Mouse (Mus musculus): Measurements from ENCODE around the gene Vmn1r197. TPM values are rescaled to one million over a fixed set of nuclear protein-coding genes. Genes with fewer than 3 reads are reported as not detected.
"Not testable (repeated sequence)": the region's sequence is repeated elsewhere in the genome, so short reads cannot be mapped to it uniquely, and the experiment has no call there.

The Vmn1r197 gene
- polyA plus RNA-seq (2016; fragmentation: Nextera tagmentation; extraction: Ambion mirVana), result not detected in 2 replicates

DNA sequence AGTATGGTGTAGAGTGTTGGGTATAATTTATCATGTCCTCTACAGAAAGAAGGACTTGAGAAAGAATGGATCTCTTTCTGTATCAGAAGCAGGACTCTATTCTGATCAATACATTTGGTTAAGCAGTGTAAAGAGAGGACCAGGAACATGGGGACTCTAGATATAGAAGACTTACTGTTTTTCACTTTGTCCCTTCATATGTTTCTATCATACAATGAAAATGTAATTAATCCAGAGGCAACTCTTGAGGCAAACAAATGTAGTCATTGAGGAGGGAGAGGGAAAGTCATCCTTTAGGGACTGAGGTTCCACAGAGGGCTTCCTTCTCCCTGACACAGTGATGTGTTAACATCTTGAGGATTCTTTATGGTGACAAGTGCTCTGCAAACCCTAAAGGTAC lies at the start of gene Vmn1r197:
Gene Vmn1r197, plus strand, starts transcription at position 301 of the 400 bp plus-strand sequence.
- no peak for DNase-seq (ENCODE audit: extremely low spot score, low spot score)
- no peaks in the 10 kb centered on the region for H3K4me1 ChIP-seq
- H3K4me3 ChIP-seq, result no peak within 1 kb of the TSS
- no peak within 1 kb of the TSS for H3K27ac ChIP-seq
- H3K9me3 ChIP-seq, result no peaks in the 10 kb centered on the region
- H3K36me3 ChIP-seq (replicated peaks), result no peaks in the 10 kb centered on the region
- no peaks in the 10 kb centered on the region for H3K27me3 ChIP-seq (ENCODE audit: poor library complexity, severe bottlenecking)

DNA sequence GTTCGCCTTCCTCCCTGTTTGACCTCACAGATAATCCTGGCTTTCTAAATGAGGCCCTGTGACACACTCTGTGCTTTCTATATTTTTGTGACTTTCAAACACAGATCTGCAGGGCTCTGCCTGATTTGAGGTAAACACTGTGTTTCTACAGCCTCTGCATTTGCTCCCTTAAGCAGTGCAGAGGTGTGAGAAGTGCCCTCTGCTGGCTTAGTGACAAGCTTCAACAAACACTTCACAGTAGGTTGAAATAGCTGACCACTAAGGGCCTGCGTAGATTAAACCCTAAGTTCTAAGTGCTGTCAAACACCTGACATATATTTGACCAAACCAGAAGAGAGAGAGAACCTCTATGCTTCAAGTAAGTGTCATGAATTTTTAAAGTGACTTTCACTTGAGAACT lies 39.8 kb upstream of the Vmn1r197 start:
- H3K4me3 ChIP-seq, result no peak overlapping the region
- no peaks in the 10 kb centered on the region for H3K36me3 ChIP-seq (replicated peaks)
- no peaks in the 10 kb centered on the region for H3K27me3 ChIP-seq (ENCODE audit: poor library complexity, severe bottlenecking)
- 73% methylated on average over 2 of the region's 2 CpGs for WGBS
- H3K27ac ChIP-seq, result no peak overlapping the region
- H3K4me1 ChIP-seq, result no peaks in the 10 kb centered on the region
- no peaks in the 10 kb centered on the region for H3K9me3 ChIP-seq
- DNase-seq (ENCODE audit: extremely low spot score, low spot score), result no peak

GRCm38 (mm10) chr13:22289620-22290019 lies 34.8 kb upstream of the Vmn1r197 start, which contains the start of gene Vmn1r196:
TSS of gene Vmn1r196 (plus strand) at chr13:22289920.
- Histone ChIP-seq H3K4me3 (no peak within 1 kb of the TSS), H3K9me3 (no peaks in the 10 kb centered on the region), H3K36me3 (replicated peaks) (no peaks in the 10 kb centered on the region), H3K4me1 (no peaks in the 10 kb centered on the region), H3K27me3 (ENCODE audit: poor library complexity, severe bottlenecking) (no peaks in the 10 kb centered on the region), H3K27ac (no peak within 1 kb of the TSS)
- no peak for DNase-seq (ENCODE audit: extremely low spot score, low spot score)
- WGBS, result 79% methylated on average over 2 of the region's 2 CpGs

- H3K27ac ChIP-seq; H3K27me3 ChIP-seq (ENCODE audit: poor library complexity, severe bottlenecking); H3K4me3 ChIP-seq; H3K36me3 ChIP-seq (replicated peaks); DNase-seq (ENCODE audit: extremely low spot score, low spot score); H3K4me1 ChIP-seq; H3K9me3 ChIP-seq: not testable (repeated sequence)
- 92% methylated on average over 5 of the region's 5 CpGs for WGBS
These were observed 16.3 kb upstream of the Vmn1r197 start for GRCm38 (mm10) chr13:22308075-22308474.

DNA sequence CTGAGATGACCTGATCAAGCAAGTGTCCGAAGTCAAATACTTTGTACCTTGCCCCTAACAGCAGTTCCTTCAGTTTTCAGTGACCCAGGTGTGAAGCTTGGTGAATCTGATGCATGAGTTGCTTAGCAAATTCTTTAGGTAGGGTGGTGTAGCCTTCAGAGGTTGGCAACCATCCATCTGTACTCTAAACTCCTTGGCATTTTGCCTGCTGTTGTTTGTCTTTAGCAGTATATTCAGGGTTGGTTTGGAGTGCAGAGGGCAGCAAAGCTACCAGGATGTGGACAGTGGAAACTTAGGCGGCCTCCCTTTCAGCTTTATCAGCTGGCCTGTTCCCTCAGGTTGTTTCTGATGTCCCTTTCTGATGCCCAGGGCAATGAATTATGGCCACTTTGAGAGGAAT lies 9.0 kb upstream of the Vmn1r197 start:
- H3K4me3 ChIP-seq, result no peak overlapping the region
- no peaks in the 10 kb centered on the region; the same call in 1 of the 2 replicates for H3K9me3 ChIP-seq
- no peaks in the 10 kb centered on the region for H3K27me3 ChIP-seq (ENCODE audit: poor library complexity, severe bottlenecking)
- DNase-seq (ENCODE audit: extremely low spot score, low spot score), result no peak
- no peaks in the 10 kb centered on the region for H3K4me1 ChIP-seq
- WGBS, result 87% methylated on average over 2 of the region's 2 CpGs
- no peak overlapping the region for H3K27ac ChIP-seq
- H3K36me3 ChIP-seq (replicated peaks), result no peaks in the 10 kb centered on the region

- no peak overlapping the region for H3K4me3 ChIP-seq
- 88% methylated on average over 2 of the region's 2 CpGs for WGBS
- DNase-seq (ENCODE audit: extremely low spot score, low spot score), result no peak
- no peak overlapping the region for H3K27ac ChIP-seq
- H3K9me3 ChIP-seq, result no peaks in the 10 kb centered on the region; the same call in 1 of the 2 replicates
- H3K27me3 ChIP-seq (ENCODE audit: poor library complexity, severe bottlenecking), result no peaks in the 10 kb centered on the region
- H3K4me1 ChIP-seq, result no peaks in the 10 kb centered on the region
- no peaks in the 10 kb centered on the region for H3K36me3 ChIP-seq (replicated peaks)
These were observed 7.0 kb upstream of the Vmn1r197 start for GRCm38 (mm10) chr13:22317366-22317765.

GRCm38 (mm10) chr13:22320091-22320490 lies 4.3 kb upstream of the Vmn1r197 start:
- Histone ChIP-seq H3K36me3 (replicated peaks) (no peaks in the 10 kb centered on the region), H3K27me3 (ENCODE audit: poor library complexity, severe bottlenecking) (no peaks in the 10 kb centered on the region), H3K9me3 (no peaks in the 10 kb centered on the region), H3K4me1 (no peaks in the 10 kb centered on the region), H3K4me3 (no peak overlapping the region), H3K27ac (no peak overlapping the region)
- no peak for DNase-seq (ENCODE audit: extremely low spot score, low spot score)

DNA sequence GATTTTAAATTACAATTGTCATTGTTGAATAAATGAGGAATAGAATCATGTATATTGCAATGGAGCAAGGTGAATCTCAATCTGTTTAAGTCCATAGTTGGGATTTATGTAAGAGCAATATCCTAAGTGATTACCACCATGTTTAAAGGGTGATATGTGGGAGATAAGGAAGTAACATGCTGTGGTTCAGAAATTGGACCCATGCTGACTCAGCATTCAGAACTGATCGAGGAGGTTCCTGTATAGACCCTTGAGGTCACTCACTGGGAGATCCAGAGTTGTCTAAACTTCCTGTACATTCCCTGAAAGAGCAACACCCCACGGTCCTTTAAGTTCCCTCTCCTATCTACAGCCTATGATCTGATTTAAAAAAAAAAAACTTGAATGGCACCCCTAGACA lies 8.9 kb downstream of the Vmn1r197 start:
- WGBS, result 90% methylated on average over 2 of the region's 2 CpGs
- H3K27me3 ChIP-seq (ENCODE audit: poor library complexity, severe bottlenecking), result no peaks in the 10 kb centered on the region

GRCm38 (mm10) chr13:22335565-22335964 lies 11.2 kb downstream of the Vmn1r197 start:
- Histone ChIP-seq H3K27ac (no peak overlapping the region), H3K4me3 (no peak overlapping the region), H3K36me3 (replicated peaks) (no peaks in the 10 kb centered on the region), H3K4me1 (no peaks in the 10 kb centered on the region), H3K9me3 (no peaks in the 10 kb centered on the region), H3K27me3 (ENCODE audit: poor library complexity, severe bottlenecking) (no peaks in the 10 kb centered on the region)
- WGBS, result 91% methylated on average over 1 of the region's 1 CpGs
- DNase-seq (ENCODE audit: extremely low spot score, low spot score), result no peak

More for the DNA sequence above, 8.9 kb downstream of the Vmn1r197 start:
- Histone ChIP-seq H3K4me1 (no peaks in the 10 kb centered on the region), H3K36me3 (replicated peaks) (no peaks in the 10 kb centered on the region), H3K27ac (no peak overlapping the region), H3K4me3 (no peak overlapping the region), H3K9me3 (no peaks in the 10 kb centered on the region)
- DNase-seq (ENCODE audit: extremely low spot score, low spot score), result no peak

DNA sequence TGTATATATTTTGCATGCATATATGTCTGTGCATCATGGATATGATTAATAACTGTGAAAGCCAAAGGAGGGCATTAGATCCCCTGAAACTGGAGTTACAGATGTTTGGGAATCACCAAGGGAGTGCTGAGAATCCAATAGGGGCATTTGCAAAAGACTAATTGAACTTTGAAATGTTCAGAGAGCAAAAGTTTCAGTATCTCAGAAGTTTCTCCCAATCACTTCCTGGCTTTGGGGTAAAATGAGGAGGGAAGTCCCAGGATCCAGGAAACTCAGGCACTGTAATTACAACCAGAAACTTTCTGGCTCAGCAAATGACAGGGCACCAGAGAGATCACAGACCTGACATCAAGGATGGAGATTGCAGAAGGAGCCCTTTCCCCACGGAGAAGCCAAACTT lies 25.7 kb downstream of the Vmn1r197 start, which contains the start of gene Vmn1r198:
Gene Vmn1r198, plus strand, starts transcription at position 301 of the 400 bp plus-strand sequence.
- 71% methylated on average over 1 of the region's 1 CpGs for WGBS
- no peaks in the 10 kb centered on the region for H3K4me1 ChIP-seq
- no peaks in the 10 kb centered on the region for H3K9me3 ChIP-seq
- no peak for DNase-seq (ENCODE audit: extremely low spot score, low spot score)
- no peaks in the 10 kb centered on the region for H3K27me3 ChIP-seq (ENCODE audit: poor library complexity, severe bottlenecking)
- no peak within 1 kb of the TSS for H3K27ac ChIP-seq
- no peak within 1 kb of the TSS for H3K4me3 ChIP-seq
- H3K36me3 ChIP-seq (replicated peaks), result no peaks in the 10 kb centered on the region

DNA sequence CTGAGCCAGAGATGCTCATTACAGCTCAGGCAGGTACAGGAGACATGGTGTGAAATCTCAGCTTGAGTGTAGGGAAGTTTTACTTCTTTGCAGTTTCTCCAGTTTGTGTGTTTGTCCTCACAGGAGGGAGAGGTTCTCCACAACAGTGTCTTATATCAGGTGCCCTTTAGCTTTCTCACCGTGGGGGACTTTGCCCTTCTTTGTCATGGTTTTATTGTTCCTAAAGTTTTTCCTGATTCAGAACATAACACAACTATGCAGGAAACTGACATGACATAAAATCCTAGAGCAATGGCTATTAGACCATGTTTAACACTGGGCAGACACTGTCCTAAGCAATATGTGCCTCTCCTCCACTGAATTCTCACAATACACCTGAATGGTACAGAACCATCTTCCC lies 26.4 kb downstream of the Vmn1r197 start:
- no peaks in the 10 kb centered on the region for H3K4me1 ChIP-seq
- no peak overlapping the region for H3K27ac ChIP-seq
- DNase-seq (ENCODE audit: extremely low spot score, low spot score), result no peak
- no peaks in the 10 kb centered on the region for H3K27me3 ChIP-seq (ENCODE audit: poor library complexity, severe bottlenecking)
- no peaks in the 10 kb centered on the region for H3K9me3 ChIP-seq
- 86% methylated on average over 1 of the region's 1 CpGs for WGBS
- no peaks in the 10 kb centered on the region for H3K36me3 ChIP-seq (replicated peaks)
- no peak overlapping the region for H3K4me3 ChIP-seq

- H3K9me3 ChIP-seq, result no peaks in the 10 kb centered on the region
- H3K4me3 ChIP-seq, result no peak within 1 kb of the TSS
- H3K27ac ChIP-seq, result no peak within 1 kb of the TSS
- no peak for DNase-seq (ENCODE audit: extremely low spot score, low spot score)
- no peaks in the 10 kb centered on the region for H3K27me3 ChIP-seq (ENCODE audit: poor library complexity, severe bottlenecking)
- WGBS, result 80% methylated on average over 2 of the region's 2 CpGs
- no peaks in the 10 kb centered on the region for H3K36me3 ChIP-seq (replicated peaks)
- H3K4me1 ChIP-seq, result no peaks in the 10 kb centered on the region
These were observed 55.1 kb downstream of the Vmn1r197 start, which contains the start of gene Vmn1r199 for GRCm38 (mm10) chr13:22379518-22379917. TSS of gene Vmn1r199 (plus strand) at chr13:22379818.

DNA sequence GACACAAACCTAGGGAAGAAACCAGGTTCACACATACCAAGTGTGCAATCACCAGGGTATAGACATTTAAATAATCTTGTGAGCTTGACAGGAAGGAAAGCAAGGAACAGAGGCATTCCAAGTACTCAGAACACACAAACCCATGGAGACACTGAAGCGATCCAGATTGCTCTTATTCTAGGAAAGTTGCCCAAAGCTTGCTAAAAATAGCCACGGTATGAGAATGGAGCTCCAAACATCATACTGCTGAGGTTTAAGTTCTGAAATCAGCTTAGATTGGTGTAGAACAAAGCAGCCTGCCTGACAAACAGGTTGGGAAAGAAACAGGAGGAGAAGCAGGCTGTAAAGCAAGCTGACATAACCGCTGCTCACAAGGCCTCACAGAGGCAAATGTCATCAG lies 56.7 kb downstream of the Vmn1r197 start:
- H3K36me3 ChIP-seq (replicated peaks); H3K27ac ChIP-seq; H3K27me3 ChIP-seq (ENCODE audit: poor library complexity, severe bottlenecking); DNase-seq (ENCODE audit: extremely low spot score, low spot score); H3K9me3 ChIP-seq; H3K4me3 ChIP-seq; H3K4me1 ChIP-seq: not testable (repeated sequence)
- WGBS, result 83% methylated on average over 3 of the region's 3 CpGs
